Mouse (Mus musculus): ENCODE measurements at regions not wholly inside any gene's neighbourhood (a gene's known extent, or its start where the extent isn't known, plus 50 kb on each side); places are given as distances from the start of the nearest gene placed in this dataset.

GRCm38 (mm10) chr1:76821610-76822009 lies 693.3 kb downstream of the Epha4 start:
- Histone ChIP-seq H3K9ac (ENCODE audit: low read depth, low read length) (no peak overlapping the region), H3K9me3 (ENCODE audit: control insufficient read depth, low read length) (no peaks in the 10 kb centered on the region), H3K36me3 (ENCODE audit: control insufficient read depth, insufficient read depth, low read length) (no peaks in the 10 kb centered on the region), H3K4me2 (ENCODE audit: low read depth, low read length) (no peak overlapping the region), H3K4me1 (ENCODE audit: control insufficient read depth, insufficient read depth, low read length) (no peaks in the 10 kb centered on the region), H3K27me3 (replicated peaks; ENCODE audit: control insufficient read depth, insufficient read depth, low read length) (no peaks in the 10 kb centered on the region), H3K27ac (ENCODE audit: low read length) (no peak overlapping the region), H3K4me3 (ENCODE audit: low read length) (no peak overlapping the region)
- no peak for ATAC-seq
- WGBS: 70% methylated on average over 3 of the region's 3 CpGs

- 69% methylated on average over 2 of the region's 2 CpGs for WGBS
- Histone ChIP-seq H3K27me3 (replicated peaks; ENCODE audit: control insufficient read depth, insufficient read depth, low read length) (no peaks in the 10 kb centered on the region), H3K9ac (ENCODE audit: low read depth, low read length) (no peak overlapping the region), H3K9me3 (ENCODE audit: control insufficient read depth, low read length) (no peaks in the 10 kb centered on the region), H3K4me1 (ENCODE audit: control insufficient read depth, insufficient read depth, low read length) (no peaks in the 10 kb centered on the region), H3K4me2 (ENCODE audit: low read depth, low read length) (no peak overlapping the region), H3K36me3 (ENCODE audit: control insufficient read depth, insufficient read depth, low read length) (no peaks in the 10 kb centered on the region), H3K27ac (ENCODE audit: low read length) (no peak overlapping the region), H3K4me3 (ENCODE audit: low read length) (no peak overlapping the region)
- no peak for ATAC-seq
These were observed 685.2 kb downstream of the Epha4 start for GRCm38 (mm10) chr1:76829690-76830089.

- no peak overlapping the region for H3K4me3 ChIP-seq (ENCODE audit: low read length)
- no peak overlapping the region for H3K4me2 ChIP-seq (ENCODE audit: low read depth, low read length)
- no peaks in the 10 kb centered on the region for H3K4me1 ChIP-seq (ENCODE audit: control insufficient read depth, insufficient read depth, low read length)
- H3K27ac ChIP-seq (ENCODE audit: low read length): no peak overlapping the region
- no peak overlapping the region for H3K9ac ChIP-seq (ENCODE audit: low read depth, low read length)
- no peaks in the 10 kb centered on the region for H3K27me3 ChIP-seq (replicated peaks; ENCODE audit: control insufficient read depth, insufficient read depth, low read length)
- H3K9me3 ChIP-seq (ENCODE audit: control insufficient read depth, low read length): no peaks in the 10 kb centered on the region
- no peaks in the 10 kb centered on the region for H3K36me3 ChIP-seq (ENCODE audit: control insufficient read depth, insufficient read depth, low read length)
- ATAC-seq: no peak
- 38% methylated on average over 2 of the region's 2 CpGs for WGBS
These were observed 682.6 kb downstream of the Epha4 start for GRCm38 (mm10) chr1:76832311-76832710.

- Histone ChIP-seq H3K4me1 (ENCODE audit: control insufficient read depth, insufficient read depth, low read length) (no peaks in the 10 kb centered on the region), H3K4me2 (ENCODE audit: low read depth, low read length) (no peak overlapping the region)
- 77% methylated on average over 6 of the region's 6 CpGs for WGBS
These were observed 679.7 kb downstream of the Epha4 start for GRCm38 (mm10) chr1:76835028-76835683.

GRCm38 (mm10) chr1:76849346-76849745 lies 665.5 kb downstream of the Epha4 start:
- no peaks in the 10 kb centered on the region for H3K4me1 ChIP-seq (ENCODE audit: control insufficient read depth, insufficient read depth, low read length)
- no peak overlapping the region for H3K27ac ChIP-seq (ENCODE audit: low read length)
- no peaks in the 10 kb centered on the region for H3K9me3 ChIP-seq (ENCODE audit: control insufficient read depth, low read length)
- no peak for ATAC-seq
- no peaks in the 10 kb centered on the region for H3K27me3 ChIP-seq (replicated peaks; ENCODE audit: control insufficient read depth, insufficient read depth, low read length)
- no peak overlapping the region for H3K4me3 ChIP-seq (ENCODE audit: low read length)
- 52% methylated on average over 3 of the region's 3 CpGs for WGBS
- H3K4me2 ChIP-seq (ENCODE audit: low read depth, low read length): no peak overlapping the region
- H3K36me3 ChIP-seq (ENCODE audit: control insufficient read depth, insufficient read depth, low read length): no peaks in the 10 kb centered on the region
- no peak overlapping the region for H3K9ac ChIP-seq (ENCODE audit: low read depth, low read length)

More at GRCm38 (mm10) chr1:76835028-76835683, 679.7 kb downstream of the Epha4 start:
- Histone ChIP-seq H3K27ac (ENCODE audit: low read length) (no peak overlapping the region), H3K27me3 (replicated peaks; ENCODE audit: control insufficient read depth, insufficient read depth, low read length) (no peaks in the 10 kb centered on the region), H3K9ac (ENCODE audit: low read depth, low read length) (no peak overlapping the region), H3K9me3 (ENCODE audit: control insufficient read depth, low read length) (no peaks in the 10 kb centered on the region), H3K4me3 (ENCODE audit: low read length) (no peak overlapping the region), H3K36me3 (ENCODE audit: control insufficient read depth, insufficient read depth, low read length) (no peaks in the 10 kb centered on the region)
- no peak for ATAC-seq

- H3K27ac ChIP-seq (ENCODE audit: low read length): no peak overlapping the region
- no peaks in the 10 kb centered on the region for H3K36me3 ChIP-seq (ENCODE audit: control insufficient read depth, insufficient read depth, low read length)
- H3K9me3 ChIP-seq (ENCODE audit: control insufficient read depth, low read length): no peaks in the 10 kb centered on the region
- H3K4me2 ChIP-seq (ENCODE audit: low read depth, low read length): no peak overlapping the region
- ATAC-seq: no peak
- no peak overlapping the region for H3K9ac ChIP-seq (ENCODE audit: low read depth, low read length)
- no peaks in the 10 kb centered on the region for H3K27me3 ChIP-seq (replicated peaks; ENCODE audit: control insufficient read depth, insufficient read depth, low read length)
- no peak overlapping the region for H3K4me3 ChIP-seq (ENCODE audit: low read length)
- no peaks in the 10 kb centered on the region for H3K4me1 ChIP-seq (ENCODE audit: control insufficient read depth, insufficient read depth, low read length)
- WGBS: 63% methylated on average over 15 of the region's 15 CpGs
These were observed 648.5 kb downstream of the Epha4 start for GRCm38 (mm10) chr1:76866304-76866968.

GRCm38 (mm10) chr1:76873207-76873606 lies 641.7 kb downstream of the Epha4 start:
- H3K27ac ChIP-seq (ENCODE audit: low read length): no peak overlapping the region
- WGBS: 87% methylated on average over 4 of the region's 4 CpGs

GRCm38 (mm10) chr1:76880111-76880782 lies 634.6 kb downstream of the Epha4 start:
- Histone ChIP-seq H3K4me1 (ENCODE audit: control insufficient read depth, insufficient read depth, low read length) (no peaks in the 10 kb centered on the region), H3K27ac (ENCODE audit: low read length) (no peak overlapping the region), H3K9me3 (ENCODE audit: control insufficient read depth, low read length) (no peaks in the 10 kb centered on the region), H3K9ac (ENCODE audit: low read depth, low read length) (no peak overlapping the region), H3K27me3 (replicated peaks; ENCODE audit: control insufficient read depth, insufficient read depth, low read length) (no peaks in the 10 kb centered on the region), H3K36me3 (ENCODE audit: control insufficient read depth, insufficient read depth, low read length) (no peaks in the 10 kb centered on the region), H3K4me2 (ENCODE audit: low read depth, low read length) (no peak overlapping the region), H3K4me3 (ENCODE audit: low read length) (no peak overlapping the region)
- no peak for ATAC-seq
- 78% methylated on average over 6 of the region's 6 CpGs for WGBS

More at GRCm38 (mm10) chr1:76873207-76873606, 641.7 kb downstream of the Epha4 start:
- no peak overlapping the region for H3K4me2 ChIP-seq (ENCODE audit: low read depth, low read length)
- H3K27me3 ChIP-seq (replicated peaks; ENCODE audit: control insufficient read depth, insufficient read depth, low read length): no peaks in the 10 kb centered on the region
- H3K4me3 ChIP-seq (ENCODE audit: low read length): no peak overlapping the region
- no peak for ATAC-seq
- H3K36me3 ChIP-seq (ENCODE audit: control insufficient read depth, insufficient read depth, low read length): no peaks in the 10 kb centered on the region
- H3K4me1 ChIP-seq (ENCODE audit: control insufficient read depth, insufficient read depth, low read length): no peaks in the 10 kb centered on the region
- H3K9me3 ChIP-seq (ENCODE audit: control insufficient read depth, low read length): no peaks in the 10 kb centered on the region
- H3K9ac ChIP-seq (ENCODE audit: low read depth, low read length): no peak overlapping the region

- whole genome bisulfite sequencing: 61% methylated on average over 3 of the region's 4 CpGs
- no peak for ATAC-seq
These were observed 634.1 kb downstream of the Epha4 start for GRCm38 (mm10) chr1:76880783-76881145.

More at GRCm38 (mm10) chr1:76880783-76881145, 634.1 kb downstream of the Epha4 start:
- Histone ChIP-seq H3K9me3 (ENCODE audit: control insufficient read depth, low read length) (no peaks in the 10 kb centered on the region), H3K9ac (ENCODE audit: low read depth, low read length) (no peak overlapping the region), H3K4me1 (ENCODE audit: control insufficient read depth, insufficient read depth, low read length) (no peaks in the 10 kb centered on the region), H3K27me3 (replicated peaks; ENCODE audit: control insufficient read depth, insufficient read depth, low read length) (no peaks in the 10 kb centered on the region), H3K27ac (ENCODE audit: low read length) (no peak overlapping the region), H3K36me3 (ENCODE audit: control insufficient read depth, insufficient read depth, low read length) (no peaks in the 10 kb centered on the region), H3K4me3 (ENCODE audit: low read length) (no peak overlapping the region), H3K4me2 (ENCODE audit: low read depth, low read length) (no peak overlapping the region)

Measured in intestine, embryonic 16.5 days (tissue).